Mouse (Mus musculus): ENCODE measurements around the gene Gna15. TPM values are rescaled to one million over a fixed set of nuclear protein-coding genes. Genes with fewer than 3 reads are reported as not detected.
A peak's percentile ranks its signal among the peaks of the same experiment; 100 is the strongest.

Gene Gna15
- polyA plus RNA-seq, 1 experiment = 11.2 TPM

- Histone ChIP-seq H3K36me3 (ENCODE audit: control insufficient read depth, insufficient read depth, low read length, poor library complexity, severe bottlenecking) (no peaks in the 10 kb centered on the region), H3K4me1 (ENCODE audit: control insufficient read depth, insufficient read depth, low read length) (no peaks in the 10 kb centered on the region), H3K27ac (ENCODE audit: insufficient read depth, low read length) (no peak within 1 kb of the TSS), H3K9ac (ENCODE audit: low read depth, poor library complexity, severe bottlenecking) (peak within 1 kb of the TSS; percentile 45; the same call in 1 of the 2 replicates), H3K9me3 (replicated peaks; ENCODE audit: control insufficient read depth, insufficient read depth, low read length, poor library complexity, severe bottlenecking) (no peaks in the 10 kb centered on the region), H3K4me3 (ENCODE audit: low read depth, low read length) (peak within 1 kb of the TSS; percentile 23; the same call in 1 of the 2 replicates), H3K27me3 (ENCODE audit: control insufficient read depth, insufficient read depth, low read length, poor library complexity, severe bottlenecking) (no peaks in the 10 kb centered on the region)
- no peak for TF ChIP-seq CTCF (IDR thresholded peaks at IDR 0.05; ENCODE audit: low read depth, low read length)
- TF ChIP-seq POLR2A (IDR thresholded peaks at IDR 0.05; ENCODE audit: insufficient read depth, low read length) = no peak
- no peak for TF ChIP-seq EP300 (IDR thresholded peaks at IDR 0.05; ENCODE audit: insufficient read depth, low read depth, low read length)
Observed at GRCm38 (mm10) chr10:81455181-81455895, 68.7 kb downstream of the Gna15 start, which contains the start of gene Nfic. Gene Nfic, minus strand, starts transcription at chr10:81455635.

DNA sequence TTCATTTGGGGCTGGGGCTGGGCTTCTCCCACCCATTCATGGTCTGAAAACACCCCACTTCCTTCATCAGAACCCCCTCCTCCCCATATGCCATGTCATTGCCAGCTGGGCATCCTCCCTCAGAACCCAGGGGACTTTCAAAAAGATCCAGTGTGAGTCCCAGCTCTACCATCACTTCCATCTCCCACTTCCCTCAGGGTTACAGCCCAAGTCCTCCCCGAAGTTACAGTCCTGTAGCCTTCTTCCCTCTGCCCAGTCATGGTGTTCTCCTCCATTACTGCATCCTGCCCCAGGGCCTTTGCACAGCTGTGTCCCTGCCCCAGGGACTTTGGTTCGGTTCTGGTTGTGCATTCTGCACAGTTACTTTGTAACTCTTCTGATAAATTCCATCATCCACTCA lies 69.9 kb downstream of the Gna15 start:
- H3K9me3 ChIP-seq (replicated peaks; ENCODE audit: control insufficient read depth, insufficient read depth, low read length, poor library complexity, severe bottlenecking) = no peaks in the 10 kb centered on the region
- H3K36me3 ChIP-seq (ENCODE audit: control insufficient read depth, insufficient read depth, low read length, poor library complexity, severe bottlenecking) = no peaks in the 10 kb centered on the region
- no peak for TF ChIP-seq POLR2A (IDR thresholded peaks at IDR 0.05; ENCODE audit: insufficient read depth, low read length)
- TF ChIP-seq CTCF (IDR thresholded peaks at IDR 0.05; ENCODE audit: low read depth, low read length) = no peak
- no peak for TF ChIP-seq EP300 (IDR thresholded peaks at IDR 0.05; ENCODE audit: insufficient read depth, low read depth, low read length)
- no peak overlapping the region for H3K4me3 ChIP-seq (ENCODE audit: low read depth, low read length)
- no peaks in the 10 kb centered on the region for H3K4me1 ChIP-seq (ENCODE audit: control insufficient read depth, insufficient read depth, low read length)
- no peaks in the 10 kb centered on the region for H3K27me3 ChIP-seq (ENCODE audit: control insufficient read depth, insufficient read depth, low read length, poor library complexity, severe bottlenecking)
- H3K27ac ChIP-seq (ENCODE audit: insufficient read depth, low read length) = no peak overlapping the region
- no peak overlapping the region for H3K9ac ChIP-seq (ENCODE audit: low read depth, poor library complexity, severe bottlenecking)

DNA sequence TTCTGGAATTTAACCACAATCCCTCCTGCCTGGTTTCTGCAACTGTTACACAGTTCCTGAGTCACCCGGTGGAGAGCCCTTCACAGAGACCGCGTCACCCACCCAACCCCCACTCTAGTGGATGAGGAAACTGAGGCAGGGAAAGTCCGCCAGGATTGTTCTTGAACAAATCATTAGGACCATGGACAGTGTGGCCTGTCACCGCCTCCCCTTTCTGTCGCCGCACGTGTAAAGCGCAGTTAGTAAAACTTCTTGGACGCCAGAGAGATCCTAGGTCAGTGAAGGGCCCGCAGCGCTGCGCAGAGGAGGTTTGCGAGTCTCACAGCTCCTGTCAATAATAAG lies 71.1 kb downstream of the Gna15 start:
- Histone ChIP-seq H3K9ac (ENCODE audit: low read depth, poor library complexity, severe bottlenecking) (no peak overlapping the region), H3K9me3 (replicated peaks; ENCODE audit: control insufficient read depth, insufficient read depth, low read length, poor library complexity, severe bottlenecking) (no peaks in the 10 kb centered on the region), H3K27ac (ENCODE audit: insufficient read depth, low read length) (no peak overlapping the region), H3K27me3 (ENCODE audit: control insufficient read depth, insufficient read depth, low read length, poor library complexity, severe bottlenecking) (no peaks in the 10 kb centered on the region), H3K4me3 (ENCODE audit: low read depth, low read length) (no peak overlapping the region), H3K36me3 (ENCODE audit: control insufficient read depth, insufficient read depth, low read length, poor library complexity, severe bottlenecking) (no peaks in the 10 kb centered on the region), H3K4me1 (ENCODE audit: control insufficient read depth, insufficient read depth, low read length) (no peaks in the 10 kb centered on the region)
- TF ChIP-seq CTCF (IDR thresholded peaks at IDR 0.05; ENCODE audit: low read depth, low read length) (no peak), POLR2A (IDR thresholded peaks at IDR 0.05; ENCODE audit: insufficient read depth, low read length) (no peak), EP300 (IDR thresholded peaks at IDR 0.05; ENCODE audit: insufficient read depth, low read depth, low read length) (no peak)

Other genes starting within 250 kb of the Gna15 start
- gene Tjp3, start 232.6 kb downstream of the Gna15 start, polyA plus RNA-seq (2011; ENCODE audit: insufficient read depth, insufficient read length, low read depth, missing spikeins) = 41.5 and 42.7 TPM in 2 replicates
- gene Pip5k1c, start 231.3 kb downstream of the Gna15 start, polyA plus RNA-seq (2011; ENCODE audit: insufficient read depth, insufficient read length, low read depth, missing spikeins) = 28.3 and 31.5 TPM in 2 replicates
- 17.5 and 18.2 TPM in 2 replicates for gene Cactin, start 203.1 kb downstream of the Gna15 start, polyA plus RNA-seq (2011; ENCODE audit: insufficient read depth, insufficient read length, low read depth, missing spikeins)
- gene Tbxa2r, start 195.5 kb downstream of the Gna15 start, polyA plus RNA-seq (2011; ENCODE audit: insufficient read depth, insufficient read length, low read depth, missing spikeins) = 0.57 and 1.5 TPM in 2 replicates
- 1.0 and 1.2 TPM in 2 replicates for gene Gipc3, start 181.0 kb downstream of the Gna15 start, polyA plus RNA-seq (2011; ENCODE audit: insufficient read depth, insufficient read length, low read depth, missing spikeins)
- 51.8 and 57.3 TPM in 2 replicates for gene Hmg20b, start 173.7 kb downstream of the Gna15 start, polyA plus RNA-seq (2011; ENCODE audit: insufficient read depth, insufficient read length, low read depth, missing spikeins)
- gene Mfsd12, start 166.7 kb downstream of the Gna15 start, polyA plus RNA-seq (2011; ENCODE audit: insufficient read depth, insufficient read length, low read depth, missing spikeins) = 13.7 and 15.3 TPM in 2 replicates
- gene 4930404N11Rik, start 158.4 kb downstream of the Gna15 start, polyA plus RNA-seq (2011; ENCODE audit: insufficient read depth, insufficient read length, low read depth, missing spikeins) = not detected in 2 replicates
- gene Fzr1, start 145.7 kb downstream of the Gna15 start, polyA plus RNA-seq (2011; ENCODE audit: insufficient read depth, insufficient read length, low read depth, missing spikeins) = 47.8 and 51.4 TPM in 2 replicates
- gene Dohh, start 139.8 kb downstream of the Gna15 start, polyA plus RNA-seq (2011; ENCODE audit: insufficient read depth, insufficient read length, low read depth, missing spikeins) = 52.9 and 70.3 TPM in 2 replicates
- 1.5 TPM in 1 of 2 replicates, not detected in the other for gene Gm48551, start 139.8 kb downstream of the Gna15 start, polyA plus RNA-seq (2011; ENCODE audit: insufficient read depth, insufficient read length, low read depth, missing spikeins)
- 1.1 TPM in 1 of 2 replicates, not detected in the other for gene Gm48552, start 135.2 kb downstream of the Gna15 start, polyA plus RNA-seq (2011; ENCODE audit: insufficient read depth, insufficient read length, low read depth, missing spikeins)
- gene Smim24, start 131.2 kb downstream of the Gna15 start, polyA plus RNA-seq (2011; ENCODE audit: insufficient read depth, insufficient read length, low read depth, missing spikeins) = 4.8 and 5.3 TPM in 2 replicates
- gene Nfic, start 68.6 kb downstream of the Gna15 start, polyA plus RNA-seq (2011; ENCODE audit: insufficient read depth, insufficient read length, low read depth, missing spikeins) = 6.1 and 7.2 TPM in 2 replicates
- 27.5 and 30.5 TPM in 2 replicates for gene Celf5, start 41.5 kb downstream of the Gna15 start, polyA plus RNA-seq (2011; ENCODE audit: insufficient read depth, insufficient read length, low read depth, missing spikeins)
- gene Ncln, start 27.8 kb downstream of the Gna15 start, polyA plus RNA-seq (2011; ENCODE audit: insufficient read depth, insufficient read length, low read depth, missing spikeins) = 37.2 and 41.6 TPM in 2 replicates
- 0.49 and 0.93 TPM in 2 replicates for gene S1pr4, start 24.1 kb downstream of the Gna15 start, polyA plus RNA-seq (2011; ENCODE audit: insufficient read depth, insufficient read length, low read depth, missing spikeins)
- gene Gna11, start 21.0 kb upstream of the Gna15 start, polyA plus RNA-seq (2011; ENCODE audit: insufficient read depth, insufficient read length, low read depth, missing spikeins) = 32.0 and 35.3 TPM in 2 replicates
- gene Aes, start 35.3 kb upstream of the Gna15 start, polyA plus RNA-seq (2011; ENCODE audit: insufficient read depth, insufficient read length, low read depth, missing spikeins) = 148 and 152 TPM in 2 replicates
- gene Tle2, start 50.3 kb upstream of the Gna15 start, polyA plus RNA-seq (2011; ENCODE audit: insufficient read depth, insufficient read length, low read depth, missing spikeins) = 3.1 and 3.8 TPM in 2 replicates
- gene Tle6, start 76.8 kb upstream of the Gna15 start, polyA plus RNA-seq (2011; ENCODE audit: insufficient read depth, insufficient read length, low read depth, missing spikeins) = 15.0 and 18.5 TPM in 2 replicates
- gene BC025920, start 82.0 kb upstream of the Gna15 start, polyA plus RNA-seq (2011; ENCODE audit: insufficient read depth, insufficient read length, low read depth, missing spikeins) = 3.2 and 3.9 TPM in 2 replicates
- 15.0 and 16.6 TPM in 2 replicates for gene Sirt6, start 103.6 kb upstream of the Gna15 start, polyA plus RNA-seq (2011; ENCODE audit: insufficient read depth, insufficient read length, low read depth, missing spikeins)
- gene Ankrd24, start 104.3 kb upstream of the Gna15 start, polyA plus RNA-seq (2011; ENCODE audit: insufficient read depth, insufficient read length, low read depth, missing spikeins) = 14.2 and 16.1 TPM in 2 replicates
- gene Gm10778, start 124.8 kb upstream of the Gna15 start, polyA plus RNA-seq (2011; ENCODE audit: insufficient read depth, insufficient read length, low read depth, missing spikeins) = 5.6 and 7.4 TPM in 2 replicates
- 14.0 and 17.8 TPM in 2 replicates for gene Zfp433, start 180.6 kb upstream of the Gna15 start, polyA plus RNA-seq (2011; ENCODE audit: insufficient read depth, insufficient read length, low read depth, missing spikeins)
- 8.8 and 10.0 TPM in 2 replicates for gene Gm3055, start 246.9 kb upstream of the Gna15 start, polyA plus RNA-seq (2011; ENCODE audit: insufficient read depth, insufficient read length, low read depth, missing spikeins)

Data from ES-Bruce4 (cell line).